Mouse (Mus musculus): ENCODE measurements around the gene Fat4.

Fat4 gene

DNA sequence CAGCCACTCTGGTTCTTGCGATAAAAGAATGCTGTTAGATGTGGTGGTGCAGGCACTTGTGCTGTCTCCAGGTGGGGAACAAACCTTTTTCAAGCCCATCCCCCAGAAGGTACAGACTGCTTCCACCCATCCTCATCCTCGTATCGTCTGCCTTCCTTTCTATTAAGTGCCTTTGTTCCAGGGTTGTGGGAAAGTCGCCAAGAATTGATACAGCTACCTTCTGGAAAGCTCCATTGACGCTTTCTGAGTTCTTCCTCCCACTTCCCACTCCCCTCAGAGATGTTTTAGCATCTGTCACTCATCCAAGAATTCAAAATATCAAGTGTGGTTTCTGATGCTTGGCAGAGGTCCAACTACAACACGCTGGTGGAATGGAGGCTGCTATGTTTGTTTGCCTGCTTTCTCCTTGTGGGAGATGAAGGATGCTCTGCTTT, 6.1 kb downstream of the Fat4 start:
- in situ Hi-C loops (cut with MboI; ENCODE audit: unreplicated experiment in 2 of 2) = loop anchor here in 1 of 2 experiments (25.0 kb wide), 1 partner anchor 1494 kb away; no protein-coding TSS in a partner anchor

DNA sequence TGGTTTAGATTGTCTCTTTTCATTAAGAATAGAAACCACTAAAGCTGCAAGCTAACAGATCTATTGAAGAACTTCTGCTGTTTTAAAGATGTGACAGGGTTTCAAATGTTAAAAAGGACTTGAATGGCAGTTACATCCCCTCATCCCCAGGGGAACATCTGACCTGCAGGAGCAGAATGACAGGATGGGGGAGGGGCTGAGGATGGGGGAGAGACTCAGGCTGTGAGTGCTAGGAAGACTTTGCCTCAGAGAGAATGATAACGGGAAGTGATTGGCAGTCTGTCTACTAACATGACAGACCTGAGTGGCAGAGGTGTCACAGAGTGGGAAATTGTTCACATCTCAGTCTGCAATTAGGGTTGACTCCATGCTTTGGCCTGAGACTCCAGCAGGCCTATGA, 14.1 kb downstream of the Fat4 start:
- in situ Hi-C loops (cut with MboI; ENCODE audit: unreplicated experiment in 2 of 2) = no loop called here

DNA sequence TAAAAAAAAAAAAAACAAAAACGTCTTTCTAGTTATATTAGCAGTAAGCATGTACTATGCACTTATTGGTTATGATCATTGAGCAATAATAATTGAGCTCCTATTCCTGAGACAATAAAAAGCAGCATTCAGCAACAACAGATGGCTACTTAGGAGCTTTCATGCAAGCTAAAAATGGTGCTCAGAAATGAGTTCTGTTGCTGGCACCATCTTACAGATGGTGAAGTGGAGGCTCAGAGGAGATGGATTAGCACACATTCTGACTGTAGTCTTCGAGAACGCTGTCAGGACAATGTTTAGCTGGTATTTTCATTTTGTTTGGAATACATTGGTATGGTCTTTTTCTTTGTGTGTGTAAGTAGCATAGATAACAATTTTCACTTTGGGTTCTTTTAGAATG, 20.1 kb downstream of the Fat4 start:
- in situ Hi-C loops (cut with MboI; ENCODE audit: unreplicated experiment in 2 of 2) = no loop called here

DNA sequence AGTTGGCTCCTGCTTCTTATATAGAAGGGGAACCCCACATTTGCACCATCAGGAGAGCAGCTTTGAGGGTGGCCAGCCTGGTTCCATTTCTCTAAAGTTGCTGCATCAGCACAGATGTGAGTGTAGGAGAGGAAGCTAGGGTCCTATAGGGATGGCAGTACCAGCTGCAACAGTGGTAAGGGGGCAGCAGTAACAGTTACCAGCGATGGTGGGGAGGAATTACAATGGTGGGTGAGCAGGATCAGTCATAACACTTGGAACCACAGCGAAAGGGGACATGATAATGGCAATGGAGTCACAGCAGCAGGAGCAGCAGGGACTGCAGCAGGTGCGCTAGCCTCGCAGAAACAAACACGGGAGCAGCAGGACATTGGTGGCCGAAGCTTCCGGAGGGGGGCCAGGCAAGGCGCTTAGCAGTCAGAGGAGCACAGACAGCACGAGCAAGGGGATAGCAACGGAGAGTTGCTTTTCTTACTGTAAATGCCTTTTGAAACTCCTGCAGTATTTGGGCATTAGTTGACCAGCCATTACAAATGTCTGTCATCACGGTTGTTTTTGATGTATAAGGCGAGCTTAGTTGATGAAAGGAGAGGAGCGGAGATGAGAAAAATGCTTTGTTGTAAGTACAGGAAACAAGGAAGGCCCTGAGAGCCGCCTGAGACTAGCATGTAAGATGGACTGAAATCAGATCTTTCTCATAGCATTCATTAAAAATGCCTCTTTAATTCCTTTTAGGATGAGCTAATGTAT, 21.1 kb downstream of the Fat4 start:
- in situ Hi-C loops (cut with MboI; ENCODE audit: unreplicated experiment in 2 of 2) = no loop called here

DNA sequence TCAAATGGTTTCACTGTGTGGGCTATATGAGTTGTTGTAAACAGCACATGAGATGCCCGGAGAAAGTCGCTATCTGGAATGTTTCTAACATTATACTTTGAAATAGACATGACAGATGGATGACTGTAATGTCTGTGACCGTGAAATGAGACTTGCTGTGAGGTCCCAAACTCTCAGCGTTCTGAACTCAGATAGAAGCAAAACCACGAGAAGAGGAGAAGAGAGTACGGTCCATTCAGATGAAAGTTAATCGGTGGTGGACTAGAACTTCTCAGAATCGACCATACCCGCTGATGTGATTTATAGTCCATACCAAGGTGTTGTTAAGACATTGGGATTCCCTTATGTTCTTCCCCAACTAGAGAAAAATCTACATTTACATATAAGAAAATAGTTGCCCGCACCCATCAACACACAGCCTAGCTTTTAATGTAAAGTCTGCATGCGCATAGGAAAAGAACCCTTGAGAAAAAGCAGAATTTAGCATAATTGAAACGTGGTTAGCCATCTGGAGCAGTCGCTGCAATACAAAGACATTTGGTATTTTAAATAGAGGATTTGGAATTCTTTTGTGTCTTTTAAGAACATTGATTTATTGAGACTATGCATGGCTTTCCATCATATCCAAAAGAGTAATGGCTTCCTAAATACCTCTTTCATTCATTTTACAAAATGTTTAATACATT, 21.8 kb downstream of the Fat4 start:
- in situ Hi-C loops (cut with MboI; ENCODE audit: unreplicated experiment in 2 of 2) = no loop called here

DNA sequence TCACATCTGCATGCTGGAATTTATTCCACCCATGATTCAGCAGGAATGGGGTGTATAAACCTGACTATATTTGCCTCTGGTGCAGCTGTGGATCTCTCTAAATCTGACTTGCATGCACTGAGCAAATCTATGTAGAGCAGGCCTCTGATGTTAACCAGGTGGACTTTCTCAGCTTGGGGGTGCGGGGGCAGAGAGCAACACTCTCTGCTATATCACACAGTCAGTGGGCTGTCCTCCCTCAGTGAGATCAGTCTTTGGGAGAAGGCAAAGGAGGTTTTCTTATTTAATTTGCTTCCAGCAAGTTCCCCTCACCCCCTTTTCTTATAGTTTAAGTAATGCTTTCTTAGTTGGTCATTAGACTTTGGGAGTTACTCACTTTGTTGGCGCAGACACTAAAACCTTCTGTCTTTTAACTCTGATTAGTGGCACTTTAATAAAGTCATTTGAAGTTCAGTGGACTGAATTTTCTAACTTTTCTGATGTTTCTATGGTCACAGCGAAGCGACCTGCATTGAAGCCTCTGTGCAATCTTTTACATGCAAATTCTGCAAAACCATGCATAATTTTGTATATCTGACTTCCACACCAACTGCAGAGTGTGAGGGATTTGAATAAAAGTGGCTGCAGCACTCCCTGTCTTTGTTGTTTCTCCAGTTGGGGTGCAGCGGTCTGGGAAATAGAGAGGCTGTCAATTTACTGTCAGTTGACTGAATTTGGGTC, 26.2 kb downstream of the Fat4 start:
- in situ Hi-C loops (cut with MboI; ENCODE audit: unreplicated experiment in 2 of 2) = no loop called here

DNA sequence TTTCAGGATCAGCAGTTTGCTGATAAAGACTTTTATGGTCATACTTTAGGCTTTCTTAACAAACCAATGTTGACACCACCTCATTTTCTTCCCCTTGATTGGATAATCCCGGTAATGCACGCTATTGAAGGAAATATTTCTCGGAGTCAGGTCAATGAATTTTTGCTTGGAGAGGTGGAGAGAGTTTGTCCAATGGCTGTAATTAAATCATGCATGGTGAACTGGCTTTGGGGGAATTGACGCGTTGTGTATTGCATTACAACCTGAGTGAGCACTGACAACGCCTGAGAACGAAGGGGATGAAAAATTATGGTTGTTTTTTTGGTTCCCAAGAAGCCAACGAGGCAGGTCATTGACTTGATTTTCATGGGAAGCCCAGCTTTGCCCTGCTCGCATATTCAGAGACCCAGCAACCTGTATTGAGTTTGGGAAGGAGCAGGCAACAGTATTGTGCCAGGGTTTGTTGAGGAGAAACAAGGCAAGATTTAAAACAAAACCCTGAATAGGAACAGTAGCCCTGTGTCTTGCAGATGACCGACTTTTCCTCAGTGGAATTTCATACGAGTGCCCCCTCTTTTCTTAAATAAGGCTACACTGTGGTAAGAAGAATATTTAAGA, 26.9 kb downstream of the Fat4 start:
- in situ Hi-C loops (cut with MboI; ENCODE audit: unreplicated experiment in 2 of 2) = no loop called here

DNA sequence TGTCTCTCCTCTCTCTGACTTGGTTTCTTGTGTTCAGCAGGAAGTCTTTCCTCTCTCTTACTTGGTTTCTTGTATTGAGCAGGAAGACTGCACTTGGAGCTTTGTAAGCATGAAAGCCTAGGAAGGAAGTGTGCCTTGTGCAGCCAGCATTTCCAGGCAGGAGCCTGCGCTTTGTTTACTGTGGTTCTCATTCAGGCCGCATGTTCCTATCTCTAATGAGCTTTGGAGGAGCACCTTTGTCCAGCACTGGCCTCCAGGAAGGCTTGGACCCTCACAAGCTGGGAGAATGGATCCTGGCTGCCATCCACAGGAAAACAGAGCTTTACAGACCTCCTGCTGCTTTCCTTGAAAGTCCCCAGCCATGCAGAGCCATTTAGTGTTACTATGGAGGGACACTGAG, 32.2 kb downstream of the Fat4 start:
- in situ Hi-C loops (cut with MboI; ENCODE audit: unreplicated experiment in 2 of 2) = no loop called here

DNA sequence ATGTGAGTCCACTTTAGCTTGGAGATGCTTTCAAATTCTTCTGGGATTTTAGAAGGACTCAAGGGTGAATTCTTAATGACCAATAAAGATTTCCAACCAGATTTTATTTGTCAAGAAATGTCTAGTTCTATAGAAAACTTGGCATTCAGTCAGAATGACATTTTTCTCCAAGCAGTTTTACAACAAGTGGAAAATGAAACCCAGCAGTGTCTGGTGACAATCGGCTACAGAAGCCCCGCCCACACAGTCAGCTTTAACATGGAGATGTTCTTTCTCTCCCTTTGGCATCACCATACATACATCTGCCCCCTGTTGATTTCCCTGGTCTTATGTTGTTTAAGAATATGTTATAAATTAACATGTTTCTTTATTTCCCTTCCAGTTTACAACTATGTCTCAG, 34.3 kb downstream of the Fat4 start:
- in situ Hi-C loops (cut with MboI; ENCODE audit: unreplicated experiment in 2 of 2) = no loop called here

DNA sequence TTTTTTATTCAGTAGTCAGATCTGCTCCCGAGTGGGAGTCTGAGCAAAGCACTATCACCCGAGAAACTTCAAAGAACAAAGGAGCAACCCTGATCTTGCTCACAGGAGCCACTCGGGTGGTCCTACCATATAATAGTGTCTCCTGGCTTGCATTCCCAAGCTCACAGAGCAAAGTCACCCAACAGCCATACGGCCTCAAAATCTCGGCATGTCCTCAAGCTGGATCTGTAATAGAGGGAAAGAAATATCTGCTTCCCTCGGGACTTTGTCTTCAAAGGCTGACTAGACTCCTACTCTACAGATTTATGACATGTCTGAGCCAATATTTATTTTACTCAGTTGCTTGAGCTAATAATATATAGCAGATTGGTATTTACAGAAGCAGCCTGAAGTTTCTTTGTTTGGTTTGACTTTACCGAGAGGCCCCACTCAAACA, 36.5 kb downstream of the Fat4 start:
- in situ Hi-C loops (cut with MboI; ENCODE audit: unreplicated experiment in 2 of 2) = no loop called here

DNA sequence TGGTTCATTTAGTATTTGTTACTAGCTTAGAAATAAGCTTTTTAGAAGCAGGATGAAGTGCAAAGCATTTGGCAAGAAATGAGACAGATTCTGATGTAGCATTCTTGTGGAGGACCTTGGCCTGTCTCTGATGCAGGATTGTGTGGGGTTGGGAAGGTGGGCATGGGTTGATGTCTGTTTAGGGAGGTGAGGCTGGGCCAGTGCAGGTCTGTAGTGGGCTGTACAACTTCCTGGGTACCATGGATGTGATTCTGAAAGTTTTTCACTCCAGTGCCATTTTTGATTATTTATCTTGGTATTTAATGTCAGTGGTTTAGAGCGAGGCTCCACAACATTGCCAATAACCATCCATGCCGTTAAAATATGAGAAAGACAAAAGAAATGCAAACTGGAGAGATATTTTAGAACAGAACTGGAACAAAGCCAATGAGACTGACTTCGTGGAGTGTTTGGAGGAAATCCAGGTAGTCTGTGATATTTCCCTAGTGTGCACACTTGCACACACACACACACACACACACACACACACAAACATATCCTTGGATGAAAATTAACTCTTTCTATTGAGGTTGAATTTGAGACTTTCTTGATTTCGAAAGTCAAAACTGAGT, 41.4 kb downstream of the Fat4 start:
- in situ Hi-C loops (cut with MboI; ENCODE audit: unreplicated experiment in 2 of 2) = no loop called here

DNA sequence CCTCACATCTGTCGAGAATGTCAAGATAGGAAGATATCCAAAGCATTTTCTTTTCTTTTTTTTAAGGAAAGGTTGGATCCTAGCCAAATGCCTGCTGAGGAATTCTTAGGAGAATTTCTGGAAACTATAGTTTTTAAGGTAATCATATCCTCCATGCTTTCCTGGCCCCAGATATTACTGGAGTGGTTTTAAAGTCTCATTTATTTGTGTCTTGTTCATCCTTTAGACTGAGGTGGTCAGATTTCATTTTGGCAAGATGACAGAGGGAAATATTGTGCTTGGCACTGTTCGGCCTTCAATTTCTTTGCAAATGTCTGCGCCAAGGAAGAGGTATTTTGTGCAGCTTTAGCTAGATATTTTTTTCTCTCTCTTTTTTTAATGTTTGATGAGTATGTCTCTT, 42.0 kb downstream of the Fat4 start:
- in situ Hi-C loops (cut with MboI; ENCODE audit: unreplicated experiment in 2 of 2) = no loop called here

DNA sequence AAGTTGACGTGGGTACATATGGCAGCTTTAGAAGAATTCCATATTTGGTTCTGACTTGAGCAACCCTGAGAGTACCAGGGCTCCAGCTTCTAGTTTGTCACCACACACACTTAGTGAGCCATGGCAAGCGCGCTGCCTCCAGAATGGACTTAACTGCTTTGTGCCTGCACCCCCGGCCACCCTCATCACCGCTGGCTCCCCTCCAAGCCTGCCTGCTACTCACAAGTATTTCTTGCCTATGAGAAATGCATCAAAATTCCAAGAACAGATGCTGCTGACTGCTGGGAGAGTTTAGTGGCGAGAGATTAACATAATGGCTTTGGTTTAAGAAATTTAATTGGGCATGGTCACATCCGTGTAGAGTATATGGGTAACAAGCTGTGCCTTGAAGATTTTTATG, 48.0 kb downstream of the Fat4 start:
- in situ Hi-C loops (cut with MboI; ENCODE audit: unreplicated experiment in 2 of 2) = no loop called here

DNA sequence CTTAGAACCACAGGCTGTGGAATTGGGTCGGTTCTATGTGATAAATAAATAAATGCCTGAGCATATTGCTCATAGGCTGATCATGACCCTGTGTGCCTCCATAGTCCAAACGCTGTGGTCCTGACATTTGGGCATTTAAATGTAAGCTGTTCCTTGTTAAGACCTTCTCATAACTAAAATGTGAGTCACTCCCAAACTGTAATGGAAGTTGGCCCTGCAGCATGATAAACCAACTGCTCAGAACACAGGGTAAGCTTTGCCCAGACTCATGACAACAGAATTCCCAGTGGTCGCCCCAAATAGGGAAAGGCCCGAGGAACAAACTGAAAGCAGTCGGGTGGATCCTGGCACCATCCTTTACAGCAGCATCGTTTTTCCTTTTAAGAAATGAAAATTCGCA, 49.7 kb downstream of the Fat4 start:
- in situ Hi-C loops (cut with MboI; ENCODE audit: unreplicated experiment in 2 of 2) = no loop called here

DNA sequence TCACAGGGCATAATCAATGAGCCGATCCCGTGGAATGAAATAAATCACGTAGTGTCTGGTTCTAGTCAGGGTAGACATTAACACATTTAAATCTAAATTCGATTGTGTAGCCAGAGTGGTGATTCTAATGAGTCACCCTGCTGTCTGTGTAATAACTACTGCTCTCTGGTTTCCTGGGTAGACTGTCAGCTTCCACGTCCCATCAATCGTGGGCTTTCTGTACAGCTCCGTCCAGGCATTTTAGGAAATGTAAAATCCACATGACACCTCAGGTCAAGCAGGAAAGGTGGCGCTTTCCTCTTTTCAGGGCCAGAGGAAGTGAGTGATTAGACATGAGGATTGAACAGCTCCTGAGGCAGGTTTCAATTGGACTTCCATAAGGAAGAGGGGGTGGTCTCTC, 50.4 kb downstream of the Fat4 start:
- in situ Hi-C loops (cut with MboI; ENCODE audit: unreplicated experiment in 2 of 2) = no loop called here

DNA sequence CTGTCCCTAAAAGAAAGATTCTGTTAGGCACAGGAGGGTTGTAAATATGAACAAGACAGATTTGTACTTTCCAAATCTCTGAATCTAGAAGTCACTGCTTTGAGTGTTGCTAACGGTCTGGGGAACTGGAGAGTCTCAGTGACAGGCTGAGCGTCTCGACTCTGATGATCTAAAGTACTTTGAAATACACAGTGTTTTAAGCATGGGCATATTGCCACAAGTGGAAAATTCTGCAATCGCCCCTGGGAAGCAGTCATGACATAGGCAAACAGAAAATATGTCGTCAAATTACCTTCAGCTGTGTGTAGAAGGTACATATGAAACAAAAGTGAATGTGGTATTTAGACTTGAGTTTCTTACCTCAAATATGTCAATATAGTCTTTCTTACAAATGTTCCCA, 51.4 kb downstream of the Fat4 start:
- in situ Hi-C loops (cut with MboI; ENCODE audit: unreplicated experiment in 2 of 2) = no loop called here

DNA sequence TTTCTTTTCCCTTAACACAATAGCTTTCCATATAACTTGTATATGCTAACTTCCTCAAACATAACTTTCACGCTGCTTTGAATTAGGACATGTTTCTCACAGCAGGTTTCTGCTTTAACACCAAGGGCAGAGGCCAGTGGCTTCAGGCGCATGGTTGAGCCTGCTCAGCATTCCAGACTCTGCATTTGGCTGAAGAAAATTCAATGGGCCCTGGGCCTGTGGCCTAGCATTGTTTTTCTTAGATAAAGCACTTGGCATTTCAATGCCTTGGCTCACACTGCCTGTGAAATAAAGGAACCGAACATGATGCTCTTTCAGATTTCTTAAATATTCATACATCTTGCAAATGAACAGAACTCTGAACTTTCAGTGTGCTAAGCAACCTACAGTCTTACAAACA, 52.8 kb downstream of the Fat4 start:
- in situ Hi-C loops (cut with MboI; ENCODE audit: unreplicated experiment in 2 of 2) = no loop called here

DNA sequence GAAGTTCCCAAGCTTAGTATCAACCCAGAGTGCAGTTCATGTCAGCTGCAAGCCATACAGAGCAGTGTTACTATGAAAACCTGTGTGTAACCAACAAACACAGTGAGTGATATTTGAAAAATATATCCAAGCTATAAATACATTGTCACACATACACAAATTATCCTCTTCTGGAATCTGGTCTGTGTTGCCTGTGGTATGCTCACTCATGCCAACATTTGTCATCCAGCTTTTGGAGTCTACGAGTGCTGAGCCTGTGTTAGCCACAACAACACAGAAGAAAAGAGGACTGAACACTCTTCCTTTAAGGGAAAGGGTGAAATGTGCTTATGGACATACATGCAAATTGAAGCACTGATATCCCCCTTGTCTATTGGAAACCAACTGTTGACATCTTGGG, 53.6 kb downstream of the Fat4 start:
- in situ Hi-C loops (cut with MboI; ENCODE audit: unreplicated experiment in 2 of 2) = no loop called here

DNA sequence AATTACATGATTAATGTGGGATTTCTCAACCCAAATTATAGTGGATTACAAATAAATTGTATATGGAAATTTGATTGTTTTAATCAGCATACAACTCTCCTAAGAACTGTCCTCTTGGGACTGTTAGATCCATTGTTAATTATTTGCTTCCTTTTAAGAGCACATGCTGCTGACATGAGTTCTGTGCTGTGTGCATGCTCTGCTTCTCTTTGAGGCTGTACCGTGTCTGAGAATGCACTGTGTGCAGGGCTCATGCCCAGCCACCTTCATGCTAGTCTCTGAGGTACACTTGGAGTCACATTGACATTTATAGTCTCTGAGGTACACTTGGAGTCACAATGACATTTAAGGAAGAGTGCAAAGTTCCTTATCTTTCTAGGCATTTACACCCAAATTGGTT, 58.4 kb downstream of the Fat4 start:
- in situ Hi-C loops (cut with MboI; ENCODE audit: unreplicated experiment in 2 of 2) = no loop called here

DNA sequence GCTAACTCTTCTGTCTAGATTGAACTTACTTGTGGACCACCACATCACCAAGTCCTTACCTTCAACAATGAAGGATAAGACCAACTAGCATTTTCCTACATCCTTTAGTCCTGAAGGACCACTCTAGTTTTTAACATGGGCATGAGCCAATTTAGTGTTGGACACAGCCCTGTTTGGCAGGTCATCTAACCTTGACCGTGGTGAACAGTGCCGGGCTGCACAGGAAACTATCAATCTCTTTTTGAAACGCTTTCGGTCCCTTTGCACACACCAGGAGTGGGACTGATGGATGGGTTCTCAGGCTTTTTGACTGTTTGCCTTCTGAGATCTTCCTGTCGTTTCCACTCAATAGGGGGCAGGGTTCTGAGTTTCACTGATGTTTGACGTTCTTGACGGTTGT, 61.0 kb downstream of the Fat4 start:
- in situ Hi-C loops (cut with MboI; ENCODE audit: unreplicated experiment in 2 of 2) = no loop called here

DNA sequence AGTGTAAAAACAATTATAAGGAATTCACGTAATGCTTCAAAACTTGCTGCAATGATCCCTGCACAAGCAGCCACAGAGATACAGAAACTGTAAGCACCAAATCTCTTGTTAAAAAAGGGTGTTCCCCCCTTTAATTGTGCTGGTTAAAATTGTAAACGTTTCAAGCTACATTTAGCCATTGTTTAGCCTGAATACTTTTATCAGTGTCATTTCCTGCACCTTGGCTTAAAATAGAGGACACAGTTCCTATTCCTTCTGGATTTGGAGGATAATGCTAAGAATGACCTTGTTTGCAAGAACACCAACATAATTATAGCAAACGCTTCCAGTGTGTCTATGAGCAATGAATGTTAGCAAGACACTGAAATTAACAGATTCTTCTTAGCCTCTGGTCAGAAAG, 65.9 kb downstream of the Fat4 start:
- in situ Hi-C loops (cut with MboI; ENCODE audit: unreplicated experiment in 2 of 2) = no loop called here

Data from v-Abl transformed pro-B cells (cell line).